Mouse (Mus musculus) neural tube, embryonic 13.5 days (tissue): ENCODE measurements at regions not wholly inside any gene's neighbourhood (a gene's known extent, or its start where the extent isn't known, plus 50 kb on each side); places are given as distances from the start of the nearest gene placed in this dataset.

Source experiments
- ATAC-seq: fragments of 200-750 bp; cut with Nextera tagmentation; 2 replicates; pipeline ENCODE4 v1.8.0; 2017; ENCODE audit warnings: low read depth, mild to moderate bottlenecking, moderate TSS enrichment, moderate library complexity
- H3K27ac ChIP-seq: fragments of 300-500 bp; sonication (generic); replicated peaks from 2 replicates; pipeline ENCODE4 v1.5.1; 2015; ENCODE audit warnings: moderate library complexity, mild to moderate bottlenecking, inconsistent platforms
- H3K27me3 ChIP-seq: fragments of 300-500 bp; sonication (generic); 2 replicates; pipeline ENCODE4 v1.6.1; 2015; ENCODE audit warnings: mild to moderate bottlenecking, inconsistent platforms
- H3K36me3 ChIP-seq: fragments of 300-500 bp; sonication (generic); 2 replicates; pipeline ENCODE4 v1.6.1; 2015; ENCODE audit warnings: mild to moderate bottlenecking, inconsistent platforms
- H3K4me1 ChIP-seq: fragments of 300-500 bp; sonication (generic); replicated peaks from 2 replicates; pipeline ENCODE4 v1.6.1; 2015; ENCODE audit warnings: inconsistent platforms
- H3K4me2 ChIP-seq: fragments of 300-500 bp; sonication (generic); 2 replicates; pipeline ENCODE4 v1.6.1; 2015; ENCODE audit warnings: inconsistent platforms, mild to moderate bottlenecking, moderate library complexity
- H3K4me3 ChIP-seq: fragments of 300-500 bp; sonication (generic); 2 replicates; pipeline ENCODE4 v1.5.1; 2015; ENCODE audit warnings: mild to moderate bottlenecking, inconsistent platforms
- H3K9ac ChIP-seq: fragments of 300-500 bp; sonication (generic); 2 replicates; pipeline ENCODE4 v1.6.1; 2015; ENCODE audit warnings: moderate library complexity, mild to moderate bottlenecking, inconsistent platforms
- H3K9me3 ChIP-seq: fragments of 300-500 bp; sonication (generic); 2 replicates; pipeline ENCODE4 v1.6.1; 2016; ENCODE audit warnings: inconsistent platforms
- WGBS: fragments of 180-500 bp; shearing (Covaris S2); methylation state at CpG from one replicate; pipeline ENCODE4 v1.1.7; 2015; 5-methylcytosine and 5-hydroxymethylcytosine counted together

GRCm38 (mm10) chr6:51805656-51806055 lies 206.7 kb downstream of the Skap2 start:
- Histone ChIP-seq H3K4me1 (no peaks in the 10 kb centered on the region), H3K4me2 (no peak overlapping the region), H3K4me3 (no peak overlapping the region), H3K9me3 (no peaks in the 10 kb centered on the region), H3K27ac (no peak overlapping the region), H3K9ac (no peak overlapping the region), H3K27me3 (no peaks in the 10 kb centered on the region), H3K36me3 (no peaks in the 10 kb centered on the region)
- WGBS: 74% methylated on average over 7 of the region's 7 CpGs
- no peak for ATAC-seq
